Mouse (Mus musculus): Measurements from ENCODE around the gene Lrp1. TPM values are rescaled to one million over a fixed set of nuclear protein-coding genes. Genes with fewer than 3 reads are reported as not detected.

Gene Lrp1
- polyA plus RNA-seq, 1 experiment from 2014 or later = 55.5 TPM

DNA sequence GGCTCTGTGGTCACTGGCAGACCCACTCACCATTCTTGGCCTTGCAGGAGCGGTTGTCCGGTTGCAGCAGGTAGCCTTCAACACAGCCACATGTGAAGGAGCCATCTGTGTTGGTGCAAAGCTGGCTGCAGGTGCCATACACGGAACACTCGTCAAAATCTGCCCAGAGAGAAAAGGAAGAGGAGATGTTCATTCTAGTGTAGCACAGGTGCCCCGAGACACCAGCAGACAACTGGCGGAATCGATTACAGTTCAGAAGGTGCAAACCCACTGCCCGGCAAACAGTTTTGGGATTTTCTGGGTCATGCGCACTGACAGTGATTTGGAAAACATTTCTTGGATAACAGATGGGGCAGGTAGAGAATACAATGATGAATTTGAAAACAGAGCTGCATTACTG is 15.2 kb downstream of the Lrp1 start:
- Histone ChIP-seq H3K4me2 (ENCODE audit: low read depth, low read length) (no peak overlapping the region), H3K9ac (replicated peaks; ENCODE audit: low read length) (no peak overlapping the region), H3K27ac (replicated peaks; ENCODE audit: low read depth, low read length) (no peak overlapping the region), H3K4me1 (ENCODE audit: control insufficient read depth, insufficient read depth, low read length) (no peaks in the 10 kb centered on the region), H3K9me3 (replicated peaks; ENCODE audit: control insufficient read depth, low read length) (no peaks in the 10 kb centered on the region), H3K36me3 (replicated peaks; ENCODE audit: control insufficient read depth, insufficient read depth, low read depth, low read length) (peaks cover 14% of the 10 kb centered on the region), H3K4me3 (ENCODE audit: low read depth, low read length) (no peak overlapping the region), H3K27me3 (ENCODE audit: control insufficient read depth, insufficient read depth, low read length) (no peaks in the 10 kb centered on the region; the same call in 1 of the 2 replicates)
- ATAC-seq (replicated peaks; ENCODE audit: insufficient number of reproducible peaks, low FRiP score, low TSS enrichment, low read depth) (no peak), DNase-seq (ENCODE audit: low spot score) (no peak)
- WGBS = 93% methylated on average over 9 of the region's 9 CpGs

DNA sequence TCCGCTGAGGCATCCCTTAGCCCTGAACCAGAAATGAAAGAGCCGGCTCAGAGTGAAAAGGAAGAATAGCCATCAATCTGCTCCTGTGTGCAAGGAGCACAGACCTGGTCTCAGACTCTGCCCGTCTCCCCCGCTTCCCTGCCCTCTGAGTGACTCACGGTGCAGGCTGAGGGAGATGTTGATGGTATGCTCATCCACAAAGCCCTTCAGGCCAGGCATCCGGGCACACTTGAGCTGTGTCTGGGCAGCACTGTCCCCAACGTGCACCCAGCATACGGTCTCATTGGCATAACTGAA is 15.7 kb downstream of the Lrp1 start:
- ATAC-seq (replicated peaks; ENCODE audit: insufficient number of reproducible peaks, low FRiP score, low TSS enrichment, low read depth) (no peak), DNase-seq (ENCODE audit: low spot score) (no peak)
- Histone ChIP-seq H3K9me3 (replicated peaks; ENCODE audit: control insufficient read depth, low read length) (no peaks in the 10 kb centered on the region), H3K4me2 (ENCODE audit: low read depth, low read length) (no peak overlapping the region), H3K4me3 (ENCODE audit: low read depth, low read length) (no peak overlapping the region), H3K4me1 (ENCODE audit: control insufficient read depth, insufficient read depth, low read length) (0 out of 2 replicates have a peak, but pooled peaks cover 3% of the 10 kb centered on the region), H3K27ac (replicated peaks; ENCODE audit: low read depth, low read length) (no peak overlapping the region), H3K27me3 (ENCODE audit: control insufficient read depth, insufficient read depth, low read length) (no peaks in the 10 kb centered on the region; the same call in 1 of the 2 replicates), H3K9ac (replicated peaks; ENCODE audit: low read length) (no peak overlapping the region), H3K36me3 (replicated peaks; ENCODE audit: control insufficient read depth, insufficient read depth, low read depth, low read length) (peaks cover 13% of the 10 kb centered on the region)
- 87% methylated on average over 8 of the region's 8 CpGs for whole genome bisulfite sequencing

DNA sequence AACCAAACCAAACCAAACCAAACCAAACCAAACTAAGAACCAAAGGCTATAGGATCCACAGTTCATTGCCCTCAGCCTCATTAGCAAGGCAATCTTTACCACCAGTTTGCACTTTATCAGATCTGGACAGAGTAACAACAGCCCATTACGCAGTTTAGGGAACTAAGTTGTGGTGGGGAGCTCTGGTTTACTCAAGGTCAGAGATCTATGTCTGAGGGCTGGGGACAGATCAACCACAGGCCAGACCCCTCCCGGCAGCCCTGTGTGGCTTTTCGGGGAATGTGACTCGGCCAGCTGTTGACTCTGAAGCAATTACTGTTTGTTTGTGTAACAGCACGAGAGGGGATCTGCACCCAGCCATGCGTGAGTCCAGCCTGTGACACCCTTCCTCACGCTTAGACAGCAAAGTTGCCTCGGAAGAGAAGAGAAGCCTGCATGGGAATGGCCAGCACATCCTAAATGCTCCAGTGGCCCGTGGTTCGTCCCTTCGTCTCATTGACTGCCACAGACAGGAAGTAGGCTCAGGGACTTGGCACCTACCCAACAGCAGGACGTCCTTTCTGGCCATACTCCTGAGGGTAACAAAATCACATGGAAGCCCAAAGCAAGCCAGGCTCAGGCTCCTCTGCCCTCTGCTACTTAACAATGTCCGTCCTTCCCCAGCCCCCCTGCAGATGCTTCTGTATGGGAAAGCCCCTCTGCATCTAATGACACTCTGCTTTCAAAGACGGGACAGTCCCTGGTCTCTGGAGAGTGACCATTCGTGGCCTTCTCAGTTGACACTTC is 16.3 kb downstream of the Lrp1 start:
- Histone ChIP-seq H3K4me2 (ENCODE audit: low read depth, low read length) (no peak overlapping the region), H3K27me3 (ENCODE audit: control insufficient read depth, insufficient read depth, low read length) (no peaks in the 10 kb centered on the region; the same call in 1 of the 2 replicates), H3K4me1 (ENCODE audit: control insufficient read depth, insufficient read depth, low read length) (0 out of 2 replicates have a peak, but pooled peaks cover 4% of the 10 kb centered on the region), H3K9ac (replicated peaks; ENCODE audit: low read length) (no peak overlapping the region), H3K36me3 (replicated peaks; ENCODE audit: control insufficient read depth, insufficient read depth, low read depth, low read length) (peaks cover 10% of the 10 kb centered on the region), H3K27ac (replicated peaks; ENCODE audit: low read depth, low read length) (no peak overlapping the region), H3K4me3 (ENCODE audit: low read depth, low read length) (no peak overlapping the region), H3K9me3 (replicated peaks; ENCODE audit: control insufficient read depth, low read length) (no peaks in the 10 kb centered on the region)
- WGBS = 60% methylated on average over 15 of the region's 15 CpGs
- no peak for ATAC-seq (replicated peaks; ENCODE audit: insufficient number of reproducible peaks, low FRiP score, low TSS enrichment, low read depth)
- DNase-seq (ENCODE audit: low spot score) = no peak

- Histone ChIP-seq H3K36me3 (replicated peaks; ENCODE audit: control insufficient read depth, insufficient read depth, low read depth, low read length) (peaks cover 7% of the 10 kb centered on the region), H3K4me3 (ENCODE audit: low read depth, low read length) (no peak overlapping the region), H3K9ac (replicated peaks; ENCODE audit: low read length) (no peak overlapping the region), H3K9me3 (replicated peaks; ENCODE audit: control insufficient read depth, low read length) (no peaks in the 10 kb centered on the region), H3K27ac (replicated peaks; ENCODE audit: low read depth, low read length) (no peak overlapping the region), H3K4me2 (ENCODE audit: low read depth, low read length) (no peak overlapping the region), H3K27me3 (ENCODE audit: control insufficient read depth, insufficient read depth, low read length) (no peaks in the 10 kb centered on the region; the same call in 1 of the 2 replicates), H3K4me1 (ENCODE audit: control insufficient read depth, insufficient read depth, low read length) (0 out of 2 replicates have a peak, but pooled peaks cover 4% of the 10 kb centered on the region)
- ATAC-seq (replicated peaks; ENCODE audit: insufficient number of reproducible peaks, low FRiP score, low TSS enrichment, low read depth) (no peak), DNase-seq (ENCODE audit: low spot score) (no peak)
- WGBS = 67% methylated on average over 13 of the region's 13 CpGs
Observed at GRCm38 (mm10) chr10:127603437-127604371, 17.2 kb downstream of the Lrp1 start.

DNA sequence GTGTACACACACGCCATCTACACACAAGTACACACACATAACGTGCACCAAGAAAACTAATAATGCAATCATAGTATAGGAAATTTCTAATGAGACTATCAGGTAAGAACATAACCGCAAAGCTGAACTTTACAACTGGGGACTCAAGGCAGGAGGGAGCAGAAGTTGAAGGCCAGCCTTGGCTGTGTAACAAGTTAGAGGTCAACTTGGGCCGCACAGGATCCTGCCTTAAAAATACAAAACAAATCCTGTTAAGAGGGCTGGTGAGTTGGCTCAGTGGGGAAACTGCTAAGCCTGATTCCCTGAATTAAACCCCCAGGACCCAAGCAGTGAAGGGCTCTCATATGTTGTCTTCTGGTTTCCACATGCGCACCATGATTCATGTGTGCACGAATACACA is 18.8 kb downstream of the Lrp1 start:
- Histone ChIP-seq H3K4me3 (ENCODE audit: low read depth, low read length) (no peak overlapping the region), H3K4me2 (ENCODE audit: low read depth, low read length) (no peak overlapping the region), H3K36me3 (replicated peaks; ENCODE audit: control insufficient read depth, insufficient read depth, low read depth, low read length) (peaks cover 7% of the 10 kb centered on the region), H3K4me1 (ENCODE audit: control insufficient read depth, insufficient read depth, low read length) (peaks cover 4% of the 10 kb centered on the region; the same call in 1 of the 2 replicates), H3K9me3 (replicated peaks; ENCODE audit: control insufficient read depth, low read length) (no peaks in the 10 kb centered on the region), H3K27ac (replicated peaks; ENCODE audit: low read depth, low read length) (no peak overlapping the region), H3K27me3 (ENCODE audit: control insufficient read depth, insufficient read depth, low read length) (no peaks in the 10 kb centered on the region; the same call in 1 of the 2 replicates), H3K9ac (replicated peaks; ENCODE audit: low read length) (no peak overlapping the region)
- ATAC-seq (replicated peaks; ENCODE audit: insufficient number of reproducible peaks, low FRiP score, low TSS enrichment, low read depth) (no peak), DNase-seq (ENCODE audit: low spot score) (no peak)
- 91% methylated on average over 6 of the region's 6 CpGs for WGBS

DNA sequence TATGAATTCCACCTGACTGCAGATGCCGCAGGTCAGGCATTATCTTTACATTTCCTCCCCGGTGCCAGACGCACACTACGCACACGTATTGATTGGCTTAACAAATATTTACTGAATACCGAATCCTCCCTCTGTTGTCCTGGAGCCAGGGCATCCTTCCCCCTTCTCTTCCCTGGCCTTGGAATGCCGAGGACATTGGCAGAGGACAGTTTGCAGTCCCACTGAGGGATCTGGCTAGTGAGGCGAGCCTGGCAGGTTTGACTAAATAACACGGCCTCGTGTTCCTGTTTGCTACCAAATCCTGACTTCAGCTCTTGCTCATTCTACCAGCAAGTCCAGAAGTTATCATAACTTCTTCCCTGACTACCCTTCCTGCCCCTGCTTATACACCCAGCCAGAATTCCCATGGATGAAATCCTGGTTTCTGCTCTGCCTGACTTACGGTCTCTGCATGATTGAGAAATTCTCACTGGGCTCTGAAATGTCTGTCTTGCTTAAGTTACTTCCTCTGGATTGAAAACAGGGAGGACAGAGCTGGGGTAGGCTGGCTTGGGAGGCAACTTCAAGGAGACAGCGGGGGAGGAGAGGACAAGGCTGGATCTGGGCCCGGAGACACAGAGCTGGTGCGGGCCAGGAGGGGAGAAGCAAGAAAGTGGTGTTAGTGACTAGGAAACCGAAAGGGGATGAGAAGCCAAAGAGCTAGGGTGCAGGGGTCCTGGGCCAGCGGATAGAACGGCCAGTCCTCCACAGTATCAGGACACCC is 21.0 kb downstream of the Lrp1 start:
- H3K4me3 ChIP-seq (ENCODE audit: low read depth, low read length) = no peak overlapping the region
- DNase-seq (ENCODE audit: low spot score) = peak; percentile 30
- peaks cover 4% of the 10 kb centered on the region; the same call in 1 of the 2 replicates for H3K4me1 ChIP-seq (ENCODE audit: control insufficient read depth, insufficient read depth, low read length)
- H3K27me3 ChIP-seq (ENCODE audit: control insufficient read depth, insufficient read depth, low read length) = no peaks in the 10 kb centered on the region; the same call in 1 of the 2 replicates
- H3K27ac ChIP-seq (replicated peaks; ENCODE audit: low read depth, low read length) = 0 out of 2 replicates have a peak overlapping the region, but pooled peaks have one; percentile 23
- no peaks in the 10 kb centered on the region for H3K9me3 ChIP-seq (replicated peaks; ENCODE audit: control insufficient read depth, low read length)
- H3K36me3 ChIP-seq (replicated peaks; ENCODE audit: control insufficient read depth, insufficient read depth, low read depth, low read length) = peaks cover 1% of the 10 kb centered on the region
- no peak overlapping the region for H3K4me2 ChIP-seq (ENCODE audit: low read depth, low read length)
- 49% methylated on average over 17 of the region's 17 CpGs for WGBS
- no peak for ATAC-seq (replicated peaks; ENCODE audit: insufficient number of reproducible peaks, low FRiP score, low TSS enrichment, low read depth)
- H3K9ac ChIP-seq (replicated peaks; ENCODE audit: low read length) = no peak overlapping the region

DNA sequence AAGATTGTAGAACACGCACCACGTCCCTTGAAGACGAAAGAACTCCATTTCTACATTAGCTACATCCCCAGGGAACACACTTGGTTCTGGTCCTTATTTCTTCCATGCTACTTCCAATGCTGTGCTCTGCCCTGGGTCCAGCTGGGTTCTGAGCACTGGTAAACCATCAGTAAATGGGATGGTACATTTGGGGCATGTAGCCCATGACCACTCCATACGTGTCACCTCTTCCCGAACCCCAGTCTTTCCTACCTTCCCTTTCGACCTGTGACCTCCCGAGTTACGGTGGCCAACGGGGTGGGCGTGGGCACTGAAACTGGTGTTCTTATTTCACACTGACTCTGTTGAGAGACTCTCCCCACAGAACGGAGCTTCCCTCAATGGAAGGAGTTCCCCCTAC is 21.7 kb downstream of the Lrp1 start:
- peaks cover 6% of the 10 kb centered on the region for H3K36me3 ChIP-seq (replicated peaks; ENCODE audit: control insufficient read depth, insufficient read depth, low read depth, low read length)
- H3K9me3 ChIP-seq (replicated peaks; ENCODE audit: control insufficient read depth, low read length) = no peaks in the 10 kb centered on the region
- H3K27me3 ChIP-seq (ENCODE audit: control insufficient read depth, insufficient read depth, low read length) = no peaks in the 10 kb centered on the region; the same call in 1 of the 2 replicates
- no peak overlapping the region for H3K4me3 ChIP-seq (ENCODE audit: low read depth, low read length)
- H3K4me1 ChIP-seq (ENCODE audit: control insufficient read depth, insufficient read depth, low read length) = peaks cover 4% of the 10 kb centered on the region; the same call in 1 of the 2 replicates
- H3K9ac ChIP-seq (replicated peaks; ENCODE audit: low read length) = no peak overlapping the region
- 74% methylated on average over 11 of the region's 11 CpGs for WGBS
- no peak overlapping the region for H3K27ac ChIP-seq (replicated peaks; ENCODE audit: low read depth, low read length)
- ATAC-seq (replicated peaks; ENCODE audit: insufficient number of reproducible peaks, low FRiP score, low TSS enrichment, low read depth) (no peak), DNase-seq (ENCODE audit: low spot score) (no peak)
- H3K4me2 ChIP-seq (ENCODE audit: low read depth, low read length) = no peak overlapping the region
